Mouse (Mus musculus) heart, postnatal 0 days (tissue): ENCODE data around the gene Thsd7a. TPM values are rescaled to one million over a fixed set of nuclear protein-coding genes. Genes with fewer than 3 reads are reported as not detected.

Experiments used
- ATAC-seq: fragments of 200-750 bp; cut with Nextera tagmentation; 2 replicates; pipeline ENCODE4 v1.8.0; 2017; ENCODE audit warnings: low read depth, moderate number of reproducible peaks, moderate library complexity; ENCODE audit not compliant: insufficient read depth
- DNase-seq: peaks from one replicate; pipeline ENCODE4 v3.0.0-alpha.2; 2016; ENCODE audit warnings: low spot score
- H3K27ac ChIP-seq: fragments of 300-500 bp; sonication (generic); 2 replicates; pipeline ENCODE4 v1.5.1; 2014; ENCODE audit warnings: low read depth, mild to moderate bottlenecking
- H3K27me3 ChIP-seq: fragments of 300-500 bp; sonication (generic); 2 replicates; pipeline ENCODE4 v1.6.1; 2014; ENCODE audit warnings: low read length, mixed read lengths; ENCODE audit not compliant: control insufficient read depth, insufficient read depth
- H3K36me3 ChIP-seq: fragments of 300-500 bp; sonication (generic); replicated peaks from 2 replicates; pipeline ENCODE4 v1.6.1; 2014; ENCODE audit warnings: low read length, mixed read lengths; ENCODE audit not compliant: control insufficient read depth, insufficient read depth
- H3K4me1 ChIP-seq: fragments of 300-500 bp; sonication (generic); 2 replicates; pipeline ENCODE4 v1.6.1; 2014; ENCODE audit warnings: antibody characterized with exemption; ENCODE audit not compliant: control insufficient read depth, insufficient read depth
- H3K4me2 ChIP-seq: fragments of 300-500 bp; sonication (generic); 2 replicates; pipeline ENCODE4 v1.6.1; 2014; ENCODE audit warnings: low read depth, mild to moderate bottlenecking, low read length, moderate library complexity
- H3K4me3 ChIP-seq: fragments of 300-500 bp; sonication (generic); 2 replicates; pipeline ENCODE4 v1.5.1; 2014; ENCODE audit warnings: low read depth, low read length
- H3K9ac ChIP-seq: fragments of 300-500 bp; sonication (generic); replicated peaks from 2 replicates; pipeline ENCODE4 v1.6.1; 2014; ENCODE audit warnings: low read depth, low read length, mixed read lengths
- H3K9me3 ChIP-seq: fragments of 300-500 bp; sonication (generic); replicated peaks from 2 replicates; pipeline ENCODE4 v1.6.1; 2016; ENCODE audit warnings: low read length; ENCODE audit not compliant: control insufficient read depth
- CTCF ChIP-seq: IDR thresholded peaks from 2 replicates; pipeline ENCODE4 v1.5.1; 2016; ENCODE audit warnings: antibody characterized with exemption, control low read depth, low read depth
- EP300 ChIP-seq: IDR thresholded peaks from 2 replicates; pipeline ENCODE4 v1.6.1; 2016; ENCODE audit warnings: antibody characterized with exemption, low read depth
- WGBS: fragments of 180-500 bp; shearing (Covaris S2); extraction: QIAGEN DNeasy Blood & Tissue Kit; methylation state at CpG from one replicate; pipeline ENCODE4 v1.1.7; 2014; 5-methylcytosine and 5-hydroxymethylcytosine counted together
- polyA plus RNA-seq: library from polyadenylated mRNA; unstranded; fragments of >200 nt; fragmentation: Nextera tagmentation; extraction: Ambion mirVana; gene quantifications from 2 replicates; pipeline ENCODE4 v1.2.1, GENCODE M21; 2015
- total RNA-seq: library from RNA; depleted of rRNA; stranded (reverse); fragments of >200 nt; gene quantifications from 2 replicates; pipeline ENCODE4 v1.2.3, GENCODE M21; 2014; ENCODE audit warnings: low replicate concordance

Gene Thsd7a
- total and polyA plus RNA-seq, 2 experiments from 2014 or later, result 2.2 to 4.5 TPM

DNA sequence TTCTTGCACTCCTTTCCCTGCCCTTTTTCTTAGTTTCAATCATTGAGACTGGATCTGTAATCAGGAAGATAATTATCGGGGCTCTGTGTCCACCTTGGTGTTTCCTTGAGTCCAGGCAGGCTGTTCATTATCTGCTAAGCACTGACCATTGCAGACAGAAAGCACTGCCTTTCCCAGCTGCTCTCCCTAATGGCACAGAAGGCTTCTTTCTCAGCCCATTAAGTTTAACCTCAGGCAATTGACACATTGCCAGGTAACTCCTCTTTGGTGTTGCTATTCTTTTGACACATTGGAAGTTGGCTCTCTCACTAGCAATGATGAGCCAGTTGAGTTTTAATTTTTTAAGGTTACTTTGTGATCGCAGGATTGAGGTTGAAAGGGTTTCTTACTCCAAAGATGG lies 441.7 kb downstream of the Thsd7a start:
- no peaks in the 10 kb centered on the region for H3K4me1 ChIP-seq
- peaks cover 5% of the 10 kb centered on the region; the same call in 1 of the 2 replicates for H3K9me3 ChIP-seq
- DNase-seq (no peak), ATAC-seq (no peak)
- TF ChIP-seq CTCF (no peak), EP300 (no peak)
- WGBS, result 77% methylated on average over 2 of the region's 2 CpGs
- H3K9ac ChIP-seq, result no peak overlapping the region
- H3K4me2 ChIP-seq, result no peak overlapping the region
- no peaks in the 10 kb centered on the region for H3K36me3 ChIP-seq
- no peak overlapping the region for H3K27ac ChIP-seq
- no peaks in the 10 kb centered on the region for H3K27me3 ChIP-seq
- no peak overlapping the region for H3K4me3 ChIP-seq

DNA sequence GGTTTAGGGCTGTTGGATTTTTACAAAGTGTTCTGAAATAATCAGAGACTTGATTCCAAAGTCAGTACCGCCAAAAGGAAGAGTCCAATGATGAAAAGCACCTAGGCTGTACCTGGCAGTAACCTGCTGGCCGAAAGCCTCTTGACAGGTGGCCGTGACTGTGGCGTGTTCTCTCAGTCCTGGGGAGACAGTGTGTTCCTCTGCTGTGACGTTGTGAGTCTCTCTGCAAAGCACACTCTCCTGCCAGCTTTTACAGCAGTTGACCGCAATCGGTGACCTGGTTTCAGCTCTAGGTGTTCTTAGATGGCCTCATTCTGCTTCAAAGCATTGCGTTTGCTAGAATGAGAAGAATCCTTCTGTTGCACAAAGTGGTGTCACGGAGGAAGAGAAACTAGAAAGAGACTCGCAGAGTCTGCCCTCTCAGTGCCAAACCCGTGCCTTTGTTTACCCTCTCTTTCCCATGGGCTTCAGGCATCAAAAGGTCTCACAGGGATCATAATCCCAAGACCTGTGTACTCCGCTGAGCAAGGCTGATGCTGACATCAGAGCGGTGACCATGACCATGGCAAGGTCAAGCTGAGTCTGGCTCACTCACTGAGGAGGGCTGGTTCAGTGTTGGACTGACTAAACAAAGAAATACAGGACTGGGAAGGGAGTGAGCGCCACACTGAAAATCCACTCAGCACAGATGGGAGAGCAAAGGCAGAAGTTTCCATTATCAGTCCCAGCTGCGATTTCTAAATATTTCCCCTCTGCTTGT lies 486.4 kb downstream of the Thsd7a start:
- no peak overlapping the region for H3K9ac ChIP-seq
- no peak for ATAC-seq
- no peak overlapping the region for H3K27ac ChIP-seq
- no peaks in the 10 kb centered on the region for H3K9me3 ChIP-seq
- 74% methylated on average over 15 of the region's 15 CpGs for WGBS
- H3K36me3 ChIP-seq, result no peaks in the 10 kb centered on the region
- no peak overlapping the region for H3K4me3 ChIP-seq
- no peaks in the 10 kb centered on the region for H3K27me3 ChIP-seq
- H3K4me2 ChIP-seq, result no peak overlapping the region
- DNase-seq, result no peak
- no peaks in the 10 kb centered on the region for H3K4me1 ChIP-seq
- TF ChIP-seq CTCF (no peak), EP300 (no peak)
